Mouse (Mus musculus) lung, adult 2 months (tissue): ENCODE measurements at regions not wholly inside any gene's neighbourhood (a gene's known extent, or its start where the extent isn't known, plus 50 kb on each side); places are given as distances from the start of the nearest gene placed in this dataset.

Experiments used
- CTCF ChIP-seq: fragments of 200-500 bp; IDR thresholded peaks from 2 replicates; pipeline ENCODE4 v1.5.1; 2011; ENCODE audit warnings: mild to moderate bottlenecking, low read length, control low read depth; ENCODE audit not compliant: insufficient read depth
- POLR2A ChIP-seq: fragments of 200-500 bp; IDR thresholded peaks from 2 replicates; pipeline ENCODE4 v1.6.1; 2011; ENCODE audit warnings: low read depth, mild to moderate bottlenecking, control low read depth, low read length, borderline replicate concordance; ENCODE audit errors: extremely low read depth

GRCm38 (mm10) chr4:58643371-58643770 lies 89.7 kb upstream of the Lpar1 start:
- TF ChIP-seq CTCF (no peak), POLR2A (no peak)
